Mouse (Mus musculus) spleen, adult 2 months (tissue): ENCODE measurements around the gene Paqr8.

Experiments
- CTCF ChIP-seq: fragments of 200-500 bp; IDR thresholded peaks from 2 replicates; pipeline ENCODE4 v1.5.1; 2011; ENCODE audit warnings: mild to moderate bottlenecking, inconsistent platforms; ENCODE audit not compliant: insufficient read depth, insufficient read length, insufficient replicate concordance; ENCODE audit errors: extremely low read depth
- POLR2A ChIP-seq: fragments of 200-500 bp; IDR thresholded peaks from 2 replicates; pipeline ENCODE4 v1.6.1; 2011; ENCODE audit warnings: low read depth, low read length, inconsistent platforms

DNA sequence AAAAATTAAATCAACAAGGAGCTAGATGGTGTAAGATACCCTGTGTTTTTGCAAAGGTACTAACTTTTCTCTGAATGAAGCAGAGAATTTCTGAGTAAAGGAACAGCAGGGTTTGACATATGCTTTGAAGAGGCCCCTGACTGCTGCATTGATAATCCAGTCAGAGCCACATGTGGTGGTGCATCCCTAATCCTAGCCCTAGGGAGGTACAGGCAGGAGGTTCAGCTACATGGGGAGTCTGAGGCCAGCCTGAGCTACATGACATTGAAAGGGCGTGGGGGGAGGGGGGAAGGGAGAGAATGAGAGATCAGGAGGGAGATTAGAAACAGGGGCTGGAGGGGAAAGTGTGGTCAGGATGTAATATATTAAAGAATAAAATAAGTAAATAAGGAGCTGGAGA, 90.1 kb downstream of the Paqr8 start:
- TF ChIP-seq CTCF (no peak), POLR2A (no peak)
